Mouse (Mus musculus) MEL (cell line): ENCODE measurements around the gene Scfd2. TPM values are rescaled to one million over a fixed set of nuclear protein-coding genes. Genes with fewer than 3 reads are reported as not detected.
A peak's percentile ranks its signal among the peaks of the same experiment; 100 is the strongest.

Experiments
- DNase-seq: peaks from one replicate; pipeline ENCODE4 v3.0.0; 2011; ENCODE audit warnings: low read depth, low spot score
- H3K27ac ChIP-seq: 2 replicates; pipeline ENCODE4 v1.5.1; 2012; ENCODE audit warnings: low read depth, mild to moderate bottlenecking, control low read depth, low read length, moderate library complexity; ENCODE audit not compliant: control insufficient read depth
- H3K27me3 ChIP-seq, 2 experiments: fragments of 150-350 bp in 1 of 2; sonication (generic) in 1 of 2; 2 replicates each; pipeline ENCODE4 v1.6.1; 2012; ENCODE audit warnings: low read length in 2 of 2, mild to moderate bottlenecking in 2 of 2, improper control_type of control experiment in 1 of 2, moderate library complexity in 1 of 2; ENCODE audit not compliant: insufficient read depth in 2 of 2, control insufficient read depth in 1 of 2
- H3K36me3 ChIP-seq, 2 experiments: 2 replicates each; pipeline ENCODE4 v1.6.1; 2012 to 2014; ENCODE audit warnings: low read length in 2 of 2, improper control_type of control experiment in 1 of 2, inconsistent platforms in 1 of 2, mild to moderate bottlenecking in 1 of 2; ENCODE audit not compliant: insufficient read depth in 2 of 2, control insufficient read depth in 1 of 2
- H3K4me1 ChIP-seq, 2 experiments: fragments of 150-350 bp in 1 of 2; sonication (generic) in 1 of 2; 2 replicates each; pipeline ENCODE4 v1.6.1; 2012; ENCODE audit warnings: low read length in 2 of 2, improper control_type of control experiment in 1 of 2, mild to moderate bottlenecking in 1 of 2; ENCODE audit not compliant: insufficient read depth in 2 of 2, control insufficient read depth in 1 of 2
- H3K4me3 ChIP-seq, 2 experiments: fragments of 150-350 bp in 1 of 2; sonication (generic) in 1 of 2; 2 replicates each; pipeline ENCODE4 v1.5.1; 2012; ENCODE audit warnings: low read depth in 2 of 2, low read length in 2 of 2, mild to moderate bottlenecking in 2 of 2, moderate library complexity in 2 of 2, control low read depth in 1 of 2, improper control_type of control experiment in 1 of 2; ENCODE audit not compliant: control insufficient read depth in 1 of 2, insufficient read depth in 1 of 2
- H3K79me2 ChIP-seq: 2 replicates; pipeline ENCODE4 v1.6.1; 2012; ENCODE audit warnings: mild to moderate bottlenecking, low read length, moderate library complexity; ENCODE audit not compliant: control insufficient read depth, poor library complexity, insufficient read depth
- H3K9ac ChIP-seq: 2 replicates; pipeline ENCODE4 v1.6.1; 2012; ENCODE audit warnings: low read depth, mild to moderate bottlenecking, control low read depth, low read length, moderate library complexity; ENCODE audit not compliant: control insufficient read depth, poor library complexity, severe bottlenecking
- H3K9me3 ChIP-seq: fragments of 150-350 bp; sonication (generic); replicated peaks from 2 replicates; pipeline ENCODE4 v1.6.1; 2012; ENCODE audit warnings: mild to moderate bottlenecking, low read length, improper control_type of control experiment, moderate library complexity; ENCODE audit not compliant: insufficient read depth
- BHLHE40 ChIP-seq: IDR thresholded peaks from 2 replicates; pipeline ENCODE4 v1.6.1; 2012; ENCODE audit warnings: low read depth, mild to moderate bottlenecking, inconsistent platforms, low read length, improper control_type of control experiment, borderline replicate concordance
- CHD1 ChIP-seq: IDR thresholded peaks from 2 replicates; pipeline ENCODE4 v1.6.1; 2012; ENCODE audit warnings: low read depth, mild to moderate bottlenecking, inconsistent platforms, low read length, improper control_type of control experiment
- CHD2 ChIP-seq: IDR thresholded peaks from 2 replicates; pipeline ENCODE4 v1.6.1; 2011; ENCODE audit warnings: low read length, improper control_type of control experiment
- GABPA ChIP-seq: IDR thresholded peaks from 2 replicates; pipeline ENCODE4 v1.6.1; 2012; ENCODE audit warnings: low read depth, mild to moderate bottlenecking, inconsistent platforms, low read length, improper control_type of control experiment, moderate library complexity
- KAT2A ChIP-seq: conservative IDR thresholded peaks from 2 replicates; pipeline ENCODE4 v1.6.1; 2012; ENCODE audit warnings: low read depth, low read length, improper control_type of control experiment, inconsistent platforms
- MAX ChIP-seq: IDR thresholded peaks from 2 replicates; pipeline ENCODE4 v1.6.1; 2011; ENCODE audit warnings: low read length, improper control_type of control experiment
- MAZ ChIP-seq: IDR thresholded peaks from 2 replicates; pipeline ENCODE4 v1.6.1; 2012; ENCODE audit warnings: low read depth, mild to moderate bottlenecking, inconsistent platforms, low read length, improper control_type of control experiment
- MEF2A ChIP-seq: IDR thresholded peaks from 2 replicates; pipeline ENCODE4 v1.6.1; 2014; ENCODE audit warnings: low read depth, mild to moderate bottlenecking, inconsistent platforms, low read length, improper control_type of control experiment; ENCODE audit not compliant: poor library complexity, insufficient replicate concordance, severe bottlenecking; ENCODE audit errors: extremely low read depth
- MXI1 ChIP-seq: IDR thresholded peaks from 2 replicates; pipeline ENCODE4 v1.6.1; 2011; ENCODE audit warnings: mild to moderate bottlenecking, low read depth, low read length, improper control_type of control experiment
- MYC ChIP-seq: IDR thresholded peaks from 2 replicates; pipeline ENCODE4 v1.6.1; 2011; ENCODE audit warnings: low read depth, mild to moderate bottlenecking, low read length, improper control_type of control experiment, moderate library complexity
- POLR2A ChIP-seq, 2 experiments: IDR thresholded peaks; 2 replicates each; pipeline ENCODE4 v1.6.1; 2011 to 2012; ENCODE audit warnings: low read length in 2 of 2, mild to moderate bottlenecking in 2 of 2, control low read depth in 1 of 2, improper control_type of control experiment in 1 of 2, low read depth in 1 of 2, moderate library complexity in 1 of 2; ENCODE audit not compliant: control insufficient read depth in 1 of 2, insufficient read depth in 1 of 2, poor library complexity in 1 of 2
- RAD21 ChIP-seq: IDR thresholded peaks from 2 replicates; pipeline ENCODE4 v1.6.1; 2011; ENCODE audit warnings: mild to moderate bottlenecking, low read depth, low read length, improper control_type of control experiment
- RCOR1 ChIP-seq: IDR thresholded peaks from 2 replicates; pipeline ENCODE4 v1.6.1; 2012; ENCODE audit warnings: low read depth, mild to moderate bottlenecking, inconsistent platforms, low read length, improper control_type of control experiment
- SIN3A ChIP-seq: IDR thresholded peaks from 2 replicates; pipeline ENCODE4 v1.6.1; 2012; ENCODE audit warnings: low read length, improper control_type of control experiment, inconsistent platforms
- TAL1 ChIP-seq: IDR thresholded peaks from 2 replicates; pipeline ENCODE4 v1.6.1; 2012; ENCODE audit warnings: mild to moderate bottlenecking, inconsistent platforms, low read length, moderate library complexity, mixed read lengths
- TBP ChIP-seq: IDR thresholded peaks from 2 replicates; pipeline ENCODE4 v1.8.0; 2011; ENCODE audit warnings: low read depth, low read length, improper control_type of control experiment
- TCF12 ChIP-seq: IDR thresholded peaks from 2 replicates; pipeline ENCODE4 v1.6.1; 2014; ENCODE audit warnings: low read depth, mild to moderate bottlenecking, inconsistent platforms, low read length, improper control_type of control experiment, moderate library complexity
- ZNF384 ChIP-seq: IDR thresholded peaks from 2 replicates; pipeline ENCODE4 v1.6.1; 2012; ENCODE audit warnings: low read depth, mild to moderate bottlenecking, inconsistent platforms, low read length, improper control_type of control experiment
- polyA plus RNA-seq, 2 experiments: library from polyadenylated mRNA; stranded (reverse) in 1 of 2; unstranded in 1 of 2; fragments of >175 nt in 1 of 2; fragments of >200 nt in 1 of 2; gene quantifications; 2 replicates each; pipeline versions ENCODE4 v1.2.1 to v1.2.4; 2012; ENCODE audit warnings: low replicate concordance in 2 of 2, low read depth in 1 of 2; ENCODE audit not compliant: insufficient read length in 2 of 2, insufficient read depth in 1 of 2, missing spikeins in 1 of 2
- total RNA-seq: library from RNA; depleted of rRNA; stranded (reverse); fragments of 300-350 nt; gene quantifications from 2 replicates; pipeline ENCODE4 v1.2.3, GENCODE M21; 2012

Scfd2 gene
- total and polyA plus RNA-seq, 3 experiments, result 18.8 to 20.3 TPM; not detected in 1

DNA sequence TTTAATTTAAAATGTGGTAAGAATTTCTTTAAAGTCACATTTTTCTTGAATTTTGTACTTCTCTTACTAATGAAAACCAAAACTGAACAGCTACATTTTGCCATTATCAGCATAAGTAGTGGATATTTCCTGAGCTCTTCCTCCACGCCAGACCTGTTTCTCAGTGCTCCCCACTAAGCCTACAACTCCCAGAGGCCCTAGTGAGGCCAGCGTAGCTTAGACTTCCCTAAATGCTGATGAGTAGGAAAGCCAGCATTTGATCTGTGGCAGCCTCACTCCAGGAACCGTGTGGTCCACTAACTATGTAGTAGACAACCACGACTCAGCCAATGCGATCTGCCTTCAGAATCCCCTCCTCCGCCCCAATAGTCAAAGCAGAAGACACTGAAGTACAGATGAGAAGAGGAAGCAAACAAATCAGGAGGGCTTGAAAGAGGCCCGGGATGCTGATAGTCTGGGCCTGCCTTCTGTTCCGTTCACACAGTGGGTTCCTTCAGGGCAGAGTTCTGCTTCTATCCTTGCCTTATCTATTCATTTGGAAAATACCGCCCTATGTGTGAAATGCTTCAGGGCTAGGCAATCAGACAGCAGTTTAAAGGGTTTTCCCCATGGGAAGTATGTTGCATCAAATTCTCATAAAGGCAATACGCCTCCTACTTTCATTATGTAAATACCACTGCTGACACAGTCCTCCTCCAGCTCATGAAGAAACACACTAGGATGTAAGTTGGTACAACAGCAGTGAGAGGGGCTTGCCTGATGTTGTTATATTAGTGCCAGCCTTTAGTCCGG, 183.3 kb downstream of the Scfd2 start:
- H3K27ac ChIP-seq, result no peak overlapping the region
- no peak for TF ChIP-seq TBP
- no peak for TF ChIP-seq CHD2
- TF ChIP-seq MEF2A, result no peak
- no peak for TF ChIP-seq POLR2A (IDR thresholded peaks at IDR 0.05; ENCODE audit: control insufficient read depth in 1 of 2, insufficient read depth in 1 of 2, low read depth in 1 of 2, low read length in 2 of 2, poor library complexity in 1 of 2)
- no peak for TF ChIP-seq MYC
- TF ChIP-seq KAT2A, result no peak
- TF ChIP-seq BHLHE40, result no peak
- TF ChIP-seq TCF12, result no peak
- TF ChIP-seq MAZ, result no peak
- no peak for TF ChIP-seq RCOR1
- TF ChIP-seq MAX, result no peak
- no peak for TF ChIP-seq CHD1
- no peak for TF ChIP-seq GABPA
- no peak for TF ChIP-seq SIN3A
- TF ChIP-seq MXI1, result no peak
- no peak overlapping the region for H3K4me3 ChIP-seq

DNA sequence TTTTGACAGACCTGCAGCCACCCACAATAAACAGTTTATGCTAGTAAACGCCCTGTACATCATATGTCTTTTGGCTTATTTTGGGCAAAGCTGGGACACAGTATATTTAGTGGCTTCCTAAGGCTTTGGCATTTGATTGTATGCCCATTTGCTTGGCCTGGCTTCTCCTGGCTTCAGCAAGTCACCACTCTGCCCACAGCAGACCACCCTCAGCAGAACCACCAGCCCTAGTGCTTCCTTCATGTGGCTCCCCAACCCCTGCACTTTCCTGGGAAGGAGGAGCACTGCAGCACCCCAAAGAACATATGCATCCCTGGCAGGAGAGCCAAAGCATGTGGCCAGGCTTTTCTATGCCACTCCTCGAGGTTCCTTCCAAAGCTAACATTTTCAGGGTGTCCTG, 188.5 kb downstream of the Scfd2 start:
- Histone ChIP-seq H3K27ac (no peak overlapping the region), H3K4me3 (no peak overlapping the region), H3K36me3 (no peaks in the 10 kb centered on the region), H3K9ac (no peak overlapping the region), H3K9me3 (no peaks in the 10 kb centered on the region), H3K79me2 (no peaks in the 10 kb centered on the region), H3K4me1 (peaks cover 0 to under 1% of the 10 kb centered on the region in 2 experiments; a peak in 1 of 4 replicates), H3K27me3 (no peaks in the 10 kb centered on the region)
- no peak for DNase-seq
- TF ChIP-seq RAD21 (no peak), BHLHE40 (no peak), CHD1 (no peak), TAL1 (no peak), GABPA (no peak), MAX (no peak), CHD2 (no peak), RCOR1 (no peak), ZNF384 (no peak)

More for the DNA sequence above, 183.3 kb downstream of the Scfd2 start:
- Histone ChIP-seq H3K27me3 (no peaks in the 10 kb centered on the region), H3K36me3 (no peaks in the 10 kb centered on the region), H3K4me1 (peaks cover 0 to 3% of the 10 kb centered on the region in 2 experiments; a peak in 1 of 4 replicates), H3K9ac (no peak overlapping the region), H3K79me2 (no peaks in the 10 kb centered on the region), H3K9me3 (no peaks in the 10 kb centered on the region)
- DNase-seq, result peak; percentile 44
